Mouse (Mus musculus) heart, adult 11 months (tissue): ENCODE measurements around the gene Fbxo22.
A peak's percentile ranks its signal among the peaks of the same experiment; 100 is the strongest.
"Not testable (repeated sequence)": the region's sequence is repeated elsewhere in the genome, so short reads cannot be mapped to it uniquely, and the experiment has no call there.

Source experiments
- DNase-seq: peaks from one replicate; pipeline ENCODE4 v3.0.0; 2022

Gene Fbxo22

GRCm38 (mm10) chr9:55240852-55241251 lies 32.1 kb downstream of the Fbxo22 start:
- peak; percentile 70 for DNase-seq

- peak; percentile 64 for DNase-seq
Measured at GRCm38 (mm10) chr9:55241863-55242685, 33.3 kb downstream of the Fbxo22 start.

GRCm38 (mm10) chr9:55243280-55243679 lies 34.6 kb downstream of the Fbxo22 start:
- peak; percentile 61 for DNase-seq

- DNase-seq = peak; percentile 68
Measured at GRCm38 (mm10) chr9:55244079-55244478, 35.4 kb downstream of the Fbxo22 start.

- peak; percentile 95 for DNase-seq
Measured at GRCm38 (mm10) chr9:55245057-55245750, 36.5 kb downstream of the Fbxo22 start.

GRCm38 (mm10) chr9:55246440-55246839 lies 37.7 kb downstream of the Fbxo22 start:
- DNase-seq = no peak

- no peak for DNase-seq
Measured at GRCm38 (mm10) chr9:55246918-55247317, 38.2 kb downstream of the Fbxo22 start.

- peak; percentile 89 for DNase-seq
Measured at GRCm38 (mm10) chr9:55248465-55248864, 39.7 kb downstream of the Fbxo22 start.

- DNase-seq = no peak
Measured at GRCm38 (mm10) chr9:55250595-55251247, 42.0 kb downstream of the Fbxo22 start.

GRCm38 (mm10) chr9:55252097-55252496 lies 43.4 kb downstream of the Fbxo22 start:
- DNase-seq = not testable (repeated sequence)

- DNase-seq = peak; percentile 94
Measured at GRCm38 (mm10) chr9:55253849-55254248, 45.1 kb downstream of the Fbxo22 start.

GRCm38 (mm10) chr9:55255056-55255455 lies 46.3 kb downstream of the Fbxo22 start:
- DNase-seq = no peak

- peak; percentile 96 for DNase-seq
Measured at GRCm38 (mm10) chr9:55255604-55256003, 46.9 kb downstream of the Fbxo22 start.

GRCm38 (mm10) chr9:55257105-55257504 lies 48.4 kb downstream of the Fbxo22 start:
- no peak for DNase-seq

GRCm38 (mm10) chr9:55259741-55260140 lies 51.0 kb downstream of the Fbxo22 start:
- DNase-seq = peak; percentile 92

- no peak for DNase-seq
Measured at GRCm38 (mm10) chr9:55264356-55265302, 55.9 kb downstream of the Fbxo22 start.

GRCm38 (mm10) chr9:55271960-55272560 lies 63.3 kb downstream of the Fbxo22 start:
- peak; percentile 89 for DNase-seq

GRCm38 (mm10) chr9:55273906-55274305 lies 65.2 kb downstream of the Fbxo22 start:
- DNase-seq = peak; percentile 5
